Mouse (Mus musculus) MEL (cell line): ENCODE measurements around the gene Emilin1. TPM values are rescaled to one million over a fixed set of nuclear protein-coding genes. Genes with fewer than 3 reads are reported as not detected.
"Not testable (repeated sequence)": the region's sequence is repeated elsewhere in the genome, so short reads cannot be mapped to it uniquely, and the experiment has no call there.

Experiments used
- DNase-seq: peaks from one replicate; pipeline ENCODE4 v3.0.0; 2011; ENCODE audit warnings: low read depth, low spot score
- H3K27ac ChIP-seq: 2 replicates; pipeline ENCODE4 v1.5.1; 2012; ENCODE audit warnings: low read depth, mild to moderate bottlenecking, control low read depth, low read length, moderate library complexity; ENCODE audit not compliant: control insufficient read depth
- H3K27me3 ChIP-seq, 2 experiments: fragments of 150-350 bp in 1 of 2; sonication (generic) in 1 of 2; 2 replicates each; pipeline ENCODE4 v1.6.1; 2012; ENCODE audit warnings: low read length in 2 of 2, mild to moderate bottlenecking in 2 of 2, improper control_type of control experiment in 1 of 2, moderate library complexity in 1 of 2; ENCODE audit not compliant: insufficient read depth in 2 of 2, control insufficient read depth in 1 of 2
- H3K36me3 ChIP-seq, 2 experiments: 2 replicates each; pipeline ENCODE4 v1.6.1; 2012 to 2014; ENCODE audit warnings: low read length in 2 of 2, improper control_type of control experiment in 1 of 2, inconsistent platforms in 1 of 2, mild to moderate bottlenecking in 1 of 2; ENCODE audit not compliant: insufficient read depth in 2 of 2, control insufficient read depth in 1 of 2
- H3K4me1 ChIP-seq, 2 experiments: fragments of 150-350 bp in 1 of 2; sonication (generic) in 1 of 2; 2 replicates each; pipeline ENCODE4 v1.6.1; 2012; ENCODE audit warnings: low read length in 2 of 2, improper control_type of control experiment in 1 of 2, mild to moderate bottlenecking in 1 of 2; ENCODE audit not compliant: insufficient read depth in 2 of 2, control insufficient read depth in 1 of 2
- H3K4me3 ChIP-seq, 2 experiments: fragments of 150-350 bp in 1 of 2; sonication (generic) in 1 of 2; 2 replicates each; pipeline ENCODE4 v1.5.1; 2012; ENCODE audit warnings: low read depth in 2 of 2, low read length in 2 of 2, mild to moderate bottlenecking in 2 of 2, moderate library complexity in 2 of 2, control low read depth in 1 of 2, improper control_type of control experiment in 1 of 2; ENCODE audit not compliant: control insufficient read depth in 1 of 2, insufficient read depth in 1 of 2
- H3K79me2 ChIP-seq: 2 replicates; pipeline ENCODE4 v1.6.1; 2012; ENCODE audit warnings: mild to moderate bottlenecking, low read length, moderate library complexity; ENCODE audit not compliant: control insufficient read depth, poor library complexity, insufficient read depth
- H3K9ac ChIP-seq: 2 replicates; pipeline ENCODE4 v1.6.1; 2012; ENCODE audit warnings: low read depth, mild to moderate bottlenecking, control low read depth, low read length, moderate library complexity; ENCODE audit not compliant: control insufficient read depth, poor library complexity, severe bottlenecking
- H3K9me3 ChIP-seq: fragments of 150-350 bp; sonication (generic); replicated peaks from 2 replicates; pipeline ENCODE4 v1.6.1; 2012; ENCODE audit warnings: mild to moderate bottlenecking, low read length, improper control_type of control experiment, moderate library complexity; ENCODE audit not compliant: insufficient read depth
- CHD1 ChIP-seq: IDR thresholded peaks from 2 replicates; pipeline ENCODE4 v1.6.1; 2012; ENCODE audit warnings: low read depth, mild to moderate bottlenecking, inconsistent platforms, low read length, improper control_type of control experiment
- CHD2 ChIP-seq: IDR thresholded peaks from 2 replicates; pipeline ENCODE4 v1.6.1; 2011; ENCODE audit warnings: low read length, improper control_type of control experiment
- CTCF ChIP-seq, 3 experiments: IDR thresholded peaks in 2 of 3; conservative IDR thresholded peaks in 1 of 3; 2 replicates each; pipeline ENCODE4 v1.5.1; 2011 to 2012; ENCODE audit warnings: low read length in 3 of 3, low read depth in 2 of 3, mild to moderate bottlenecking in 2 of 3, improper control_type of control experiment in 1 of 3, inconsistent platforms in 1 of 3, mixed read lengths in 1 of 3, moderate library complexity in 1 of 3; ENCODE audit not compliant: control insufficient read depth in 1 of 3, insufficient read depth in 1 of 3, poor library complexity in 1 of 3, severe bottlenecking in 1 of 3
- HCFC1 ChIP-seq: IDR thresholded peaks from 2 replicates; pipeline ENCODE4 v1.6.1; 2012; ENCODE audit warnings: low read depth, mild to moderate bottlenecking, inconsistent platforms, low read length, improper control_type of control experiment, moderate library complexity
- JUND ChIP-seq: IDR thresholded peaks from 2 replicates; pipeline ENCODE4 v1.6.1; 2011; ENCODE audit warnings: low read depth, mild to moderate bottlenecking, improper control_type of control experiment, low read length
- KAT2A ChIP-seq: conservative IDR thresholded peaks from 2 replicates; pipeline ENCODE4 v1.6.1; 2012; ENCODE audit warnings: low read depth, low read length, improper control_type of control experiment, inconsistent platforms
- MAFK ChIP-seq: IDR thresholded peaks from 2 replicates; pipeline ENCODE4 v1.6.1; 2011; ENCODE audit warnings: low read depth, mild to moderate bottlenecking, low read length, improper control_type of control experiment, borderline replicate concordance
- RAD21 ChIP-seq: IDR thresholded peaks from 2 replicates; pipeline ENCODE4 v1.6.1; 2011; ENCODE audit warnings: mild to moderate bottlenecking, low read depth, low read length, improper control_type of control experiment
- SMC3 ChIP-seq: IDR thresholded peaks from 2 replicates; pipeline ENCODE4 v1.6.1; 2011; ENCODE audit warnings: low read depth, low read length, improper control_type of control experiment
- TBP ChIP-seq: IDR thresholded peaks from 2 replicates; pipeline ENCODE4 v1.8.0; 2011; ENCODE audit warnings: low read depth, low read length, improper control_type of control experiment
- UBTF ChIP-seq: IDR thresholded peaks from 2 replicates; pipeline ENCODE4 v1.6.1; 2012; ENCODE audit warnings: low read depth, mild to moderate bottlenecking, inconsistent platforms, low read length, improper control_type of control experiment, moderate library complexity, borderline replicate concordance; ENCODE audit not compliant: insufficient read depth
- ZMIZ1 ChIP-seq: IDR thresholded peaks from 2 replicates; pipeline ENCODE4 v1.6.1; 2012; ENCODE audit warnings: low read depth, mild to moderate bottlenecking, inconsistent platforms, low read length, improper control_type of control experiment, moderate library complexity
- ZNF384 ChIP-seq: IDR thresholded peaks from 2 replicates; pipeline ENCODE4 v1.6.1; 2012; ENCODE audit warnings: low read depth, mild to moderate bottlenecking, inconsistent platforms, low read length, improper control_type of control experiment
- polyA plus RNA-seq, 2 experiments: library from polyadenylated mRNA; stranded (reverse) in 1 of 2; unstranded in 1 of 2; fragments of >175 nt in 1 of 2; fragments of >200 nt in 1 of 2; gene quantifications; 2 replicates each; pipeline versions ENCODE4 v1.2.1 to v1.2.4; 2012; ENCODE audit warnings: low replicate concordance in 2 of 2, low read depth in 1 of 2; ENCODE audit not compliant: insufficient read length in 2 of 2, insufficient read depth in 1 of 2, missing spikeins in 1 of 2
- total RNA-seq: library from RNA; depleted of rRNA; stranded (reverse); fragments of 300-350 nt; gene quantifications from 2 replicates; pipeline ENCODE4 v1.2.3, GENCODE M21; 2012

Emilin1 gene
- total and polyA plus RNA-seq, 3 experiments = 1.3 to 2.0 TPM; not detected in 1

- no peaks in the 10 kb centered on the region for H3K4me1 ChIP-seq
- H3K9me3 ChIP-seq = no peaks in the 10 kb centered on the region
- no peak for DNase-seq
- H3K4me3 ChIP-seq = no peak overlapping the region
- peaks cover 0 to 12% of the 10 kb centered on the region in 2 experiments; a peak in 2 of 4 replicates for H3K36me3 ChIP-seq
- H3K9ac ChIP-seq = no peak overlapping the region
- H3K27me3 ChIP-seq = no peaks in the 10 kb centered on the region
- H3K79me2 ChIP-seq = no peaks in the 10 kb centered on the region
- H3K27ac ChIP-seq = no peak overlapping the region
- peak in 1 of 3 experiments; percentile 10; a peak in 1 of 6 replicates for TF ChIP-seq CTCF (IDR thresholded peaks at IDR 0.05 in 2 of 3, conservative IDR thresholded peaks at IDR 0.05 in 1 of 3; ENCODE audit: control insufficient read depth in 1 of 3, insufficient read depth in 1 of 3, low read depth in 2 of 3, low read length in 3 of 3, poor library complexity in 1 of 3, severe bottlenecking in 1 of 3)
- TF ChIP-seq ZMIZ1 = 0 out of 2 replicates have a peak, but pooled peaks have one; percentile 6
- TF ChIP-seq JUND = peak; percentile 84
- no peak for TF ChIP-seq UBTF
- TF ChIP-seq CHD1 = no peak
- no peak for TF ChIP-seq KAT2A
- TF ChIP-seq MAFK = 0 out of 2 replicates have a peak, but pooled peaks have one; percentile 18
- peak; percentile 22; the same call in 1 of the 2 replicates for TF ChIP-seq SMC3
- peak; percentile 15 for TF ChIP-seq RAD21
- TF ChIP-seq, all 39 proteins: peak for 6
Observed at GRCm38 (mm10) chr5:30879347-30879943, 33.8 kb upstream of the Emilin1 start.

GRCm38 (mm10) chr5:30881839-30882238 lies 31.4 kb upstream of the Emilin1 start:
- H3K9ac ChIP-seq, H3K4me1 ChIP-seq, H3K27me3 ChIP-seq, H3K36me3 ChIP-seq, H3K79me2 ChIP-seq, H3K27ac ChIP-seq, H3K4me3 ChIP-seq, DNase-seq, H3K9me3 ChIP-seq: not testable (repeated sequence)
- TF ChIP-seq TBP = peak; percentile 93

GRCm38 (mm10) chr5:30886209-30886608 lies 27.0 kb upstream of the Emilin1 start:
- Histone ChIP-seq H3K4me1 (peaks cover 0 to 10% of the 10 kb centered on the region in 2 experiments; a peak in 2 of 4 replicates), H3K79me2 (peaks cover 5% of the 10 kb centered on the region; the same call in 1 of the 2 replicates), H3K9me3 (no peaks in the 10 kb centered on the region), H3K27me3 (no peaks in the 10 kb centered on the region), H3K27ac (no peak overlapping the region), H3K36me3 (peaks cover 0 to 12% of the 10 kb centered on the region in 2 experiments; a peak in 1 of 4 replicates), H3K9ac (no peak overlapping the region), H3K4me3 (peak overlapping the region in 1 of 2 experiments; percentile 50; a peak in 2 of 4 replicates)
- 0 out of 2 replicates have a peak, but pooled peaks have one; percentile 9 for TF ChIP-seq HCFC1
- peak; percentile 73 for TF ChIP-seq ZNF384
- TF ChIP-seq CHD2 = no peak
- no peak for DNase-seq
